Mouse (Mus musculus): Measurements from ENCODE around the gene Hoxa10. TPM values are rescaled to one million over a fixed set of nuclear protein-coding genes. Genes with fewer than 3 reads are reported as not detected.

Gene Hoxa10
- total RNA-seq, 2 experiments from 2014 or later, result 0.11 TPM; not detected in 1

DNA sequence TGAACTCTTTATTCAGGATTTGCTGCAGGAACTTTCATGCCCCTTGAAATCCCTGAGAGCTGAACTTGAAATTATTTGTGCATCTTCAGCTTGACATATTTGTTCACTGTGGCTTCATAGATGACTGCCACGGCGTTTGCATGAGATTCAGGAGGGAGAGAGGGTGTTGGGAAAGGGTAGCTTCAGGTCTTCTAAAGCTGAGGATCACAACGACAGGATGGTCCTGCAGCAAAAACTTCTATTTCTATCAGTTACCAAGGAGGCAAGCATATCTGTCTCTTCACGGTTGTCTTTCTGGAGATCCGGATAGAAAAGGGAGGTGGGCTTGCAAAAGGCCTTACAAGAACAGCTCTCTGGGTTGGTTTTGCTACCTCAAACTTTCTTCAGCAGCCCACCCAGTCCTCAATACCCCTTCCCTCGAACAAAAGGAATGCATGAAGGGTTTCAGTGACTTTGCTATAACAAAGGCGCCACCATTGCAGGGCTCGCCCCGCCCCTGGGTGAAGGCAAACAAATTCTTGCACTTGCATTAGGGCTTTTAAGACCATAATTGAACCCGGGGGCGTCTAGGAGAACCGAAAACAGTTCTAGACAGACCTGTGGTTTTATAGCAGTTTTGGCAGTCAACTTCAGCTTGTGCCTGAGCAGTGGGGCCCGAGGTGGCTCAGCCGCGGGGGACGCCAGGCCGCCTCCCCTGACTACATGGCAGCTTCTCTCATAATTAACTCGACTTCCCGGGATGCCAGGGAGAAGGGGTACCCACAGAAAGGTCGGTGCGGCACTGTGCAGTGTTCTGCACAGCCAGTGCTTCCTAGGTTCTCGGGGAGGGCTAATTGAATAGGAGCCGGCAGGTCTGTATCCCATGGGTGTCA, 7.3 kb upstream of the Hoxa10 start:
- no peak for ATAC-seq (ENCODE audit: poor library complexity, severe bottlenecking)

DNA sequence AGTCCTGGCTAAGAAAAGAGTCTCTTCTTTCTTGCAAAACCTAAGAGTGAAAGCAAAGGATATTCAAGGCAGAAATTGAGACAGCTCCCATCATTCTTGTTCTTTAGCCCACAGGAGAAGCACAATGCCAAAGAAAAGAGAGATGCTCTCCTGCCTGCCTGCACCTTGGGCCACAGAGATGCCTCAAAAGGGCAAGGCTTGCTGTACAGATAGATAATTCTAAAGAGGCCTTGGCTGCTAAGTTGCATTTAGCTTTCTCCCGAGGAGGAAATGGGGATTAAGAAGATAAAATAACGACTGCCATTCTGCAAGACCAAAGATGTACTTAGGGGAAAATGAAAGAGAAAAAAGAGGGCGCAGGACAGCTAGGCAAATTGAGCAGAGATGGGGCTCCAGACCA, 6.3 kb upstream of the Hoxa10 start:
- ATAC-seq (ENCODE audit: poor library complexity, severe bottlenecking), result no peak

DNA sequence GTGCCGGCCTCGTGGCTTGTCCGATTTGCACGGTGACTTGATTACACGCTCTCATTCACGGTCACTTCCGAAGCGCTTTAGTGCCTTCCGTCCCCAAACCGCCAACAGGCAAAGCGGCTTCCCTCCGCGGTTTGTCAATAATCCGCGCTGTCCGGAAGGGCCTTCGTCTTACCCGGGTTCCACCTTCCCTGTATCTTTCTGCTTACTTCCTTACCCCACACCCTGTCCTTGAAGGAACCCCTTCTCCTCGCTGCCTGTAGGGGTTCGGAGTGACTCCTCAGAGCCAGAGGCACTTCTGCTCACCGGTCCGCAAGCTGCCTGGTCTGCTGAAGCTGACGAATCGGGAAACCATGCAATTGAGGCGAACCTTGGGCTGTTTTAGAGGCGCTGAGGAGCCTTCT, 5.7 kb upstream of the Hoxa10 start:
- ATAC-seq (ENCODE audit: poor library complexity, severe bottlenecking), result peak; percentile 44

DNA sequence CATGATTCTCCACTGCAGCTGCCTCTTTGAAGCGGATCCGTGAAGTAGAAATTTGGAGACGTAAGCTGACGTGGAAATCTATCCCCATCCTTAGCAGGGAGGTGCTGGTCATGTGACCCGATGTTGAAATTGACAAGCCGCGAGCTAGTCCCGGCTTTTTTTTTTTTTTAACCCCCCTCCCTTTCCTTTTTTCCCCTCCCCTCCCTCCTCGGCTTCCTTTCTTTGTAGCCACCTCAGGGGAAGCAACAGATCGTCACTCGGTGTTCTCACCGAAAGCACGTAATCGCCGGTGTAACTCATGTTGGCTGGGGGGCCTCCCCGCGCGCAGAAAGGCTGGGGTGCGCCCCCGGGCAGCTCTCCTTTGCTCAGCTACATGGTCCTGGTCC, 5.1 kb upstream of the Hoxa10 start, which contains the start of gene Hoxa11:
Gene Hoxa11 (minus strand): TSS at position 54 of the 386 bp plus-strand sequence.
- ATAC-seq (ENCODE audit: poor library complexity, severe bottlenecking), result no peak

DNA sequence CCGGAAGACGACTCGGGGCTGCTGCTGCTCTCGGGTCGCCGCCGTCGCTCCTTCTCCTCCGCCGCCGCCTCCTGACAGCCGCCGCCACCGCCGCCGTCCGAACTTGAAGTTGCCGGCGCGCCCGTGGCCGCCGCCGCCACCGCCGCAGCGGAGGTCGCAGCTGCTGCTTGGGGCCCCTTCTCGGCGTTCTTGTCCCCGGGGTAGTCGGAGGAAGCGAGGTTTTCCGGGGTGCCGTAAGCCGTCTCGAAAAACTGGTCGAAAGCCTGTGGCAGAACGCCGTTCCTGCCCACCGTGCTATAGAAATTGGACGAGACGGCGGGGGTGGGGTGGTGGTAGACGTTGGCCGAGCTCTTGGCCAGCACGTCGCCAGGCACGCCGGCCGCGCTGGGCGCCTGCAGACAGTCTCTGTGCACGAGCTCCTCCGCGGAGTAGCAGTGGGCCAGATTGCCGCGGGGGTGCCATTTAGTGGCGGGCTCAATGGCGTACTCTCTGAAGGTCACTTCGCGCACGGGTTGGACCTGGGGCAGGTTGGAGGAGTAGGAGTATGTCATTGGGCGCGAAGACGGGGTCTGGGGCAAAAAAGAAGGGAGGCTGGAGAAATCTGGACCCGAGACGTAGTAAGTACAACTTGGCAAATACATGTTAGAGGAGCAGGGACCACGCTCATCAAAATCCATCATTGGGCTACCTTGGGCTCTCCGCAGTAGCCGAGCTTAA, 4.5 kb upstream of the Hoxa10 start:
- no peak for ATAC-seq (ENCODE audit: poor library complexity, severe bottlenecking)

DNA sequence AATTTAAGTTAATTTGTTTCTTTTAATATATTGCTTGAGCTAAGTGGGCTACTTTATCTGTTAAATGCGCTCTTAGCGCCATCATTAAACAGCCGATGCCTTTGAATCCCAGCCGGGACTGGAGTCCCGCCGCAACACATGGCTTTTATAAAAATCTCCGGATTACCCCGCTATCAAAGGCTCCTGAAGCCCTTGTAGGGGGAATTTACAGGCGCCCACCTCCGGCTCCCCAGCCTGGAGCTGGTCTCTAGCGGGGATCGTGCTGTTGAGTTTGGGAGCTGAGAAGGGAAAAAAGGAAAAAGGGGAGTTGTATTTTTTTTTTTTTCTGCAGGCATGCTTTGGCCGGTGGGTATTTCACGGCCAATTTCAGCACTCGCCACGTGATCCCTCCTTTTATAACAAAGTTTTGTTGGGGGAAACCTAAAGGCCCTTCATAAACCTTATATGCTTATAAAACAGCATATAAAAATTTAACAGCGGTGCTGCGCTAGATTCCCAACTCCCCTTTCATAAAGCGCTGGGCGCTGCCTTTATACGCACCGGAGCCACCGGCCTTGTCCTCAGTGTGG, 3.9 kb upstream of the Hoxa10 start:
- no peak for ATAC-seq (ENCODE audit: poor library complexity, severe bottlenecking)

DNA sequence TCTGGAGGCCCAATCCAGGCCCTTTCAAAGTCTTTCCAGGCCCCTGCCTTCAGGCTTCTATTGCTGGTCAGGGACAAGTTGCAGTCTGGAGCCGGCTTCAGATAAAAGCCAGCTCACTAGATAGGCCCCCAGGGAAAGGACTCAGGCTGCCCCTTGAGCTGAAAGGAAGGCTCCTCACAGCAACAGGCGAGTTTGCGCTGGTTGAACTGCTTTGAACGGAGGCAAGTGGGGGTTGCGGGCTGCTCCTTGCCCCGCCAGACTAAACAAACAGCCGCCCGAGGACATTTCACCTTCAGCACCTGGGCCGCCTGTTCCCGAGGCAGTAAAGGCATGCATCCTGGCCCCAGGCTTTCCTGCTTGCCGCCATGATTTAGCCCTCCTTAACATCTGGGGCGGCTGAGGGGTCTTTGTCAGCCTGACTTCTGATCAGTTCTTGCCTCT, 3.0 kb upstream of the Hoxa10 start:
- ATAC-seq (ENCODE audit: poor library complexity, severe bottlenecking), result no peak

DNA sequence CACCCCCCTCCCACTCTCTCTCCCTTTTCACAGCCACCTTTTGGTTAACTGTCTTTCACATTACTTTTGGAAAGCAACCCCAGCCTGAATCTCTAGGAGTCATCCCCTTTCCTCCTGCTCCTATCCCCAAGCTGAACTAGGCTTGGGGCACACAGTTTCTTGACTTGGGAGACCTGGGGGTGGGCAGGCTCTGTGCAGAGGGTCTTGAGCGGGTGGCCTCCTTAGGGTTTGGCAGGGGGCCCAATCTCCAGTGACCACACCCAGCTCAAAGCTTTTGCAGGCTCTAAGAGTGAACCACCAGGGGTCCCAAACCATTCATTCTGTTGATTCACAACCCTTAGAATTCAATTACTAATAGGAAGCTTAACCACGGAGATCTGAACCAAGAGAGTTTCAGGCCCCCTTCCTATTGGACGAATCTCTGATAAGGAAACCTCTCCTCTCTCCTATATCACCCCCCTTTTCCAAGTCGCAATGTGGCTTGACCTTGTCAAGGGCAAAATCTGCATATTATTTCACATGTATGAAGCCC, 2.2 kb upstream of the Hoxa10 start:
- no peak for ATAC-seq (ENCODE audit: poor library complexity, severe bottlenecking)

DNA sequence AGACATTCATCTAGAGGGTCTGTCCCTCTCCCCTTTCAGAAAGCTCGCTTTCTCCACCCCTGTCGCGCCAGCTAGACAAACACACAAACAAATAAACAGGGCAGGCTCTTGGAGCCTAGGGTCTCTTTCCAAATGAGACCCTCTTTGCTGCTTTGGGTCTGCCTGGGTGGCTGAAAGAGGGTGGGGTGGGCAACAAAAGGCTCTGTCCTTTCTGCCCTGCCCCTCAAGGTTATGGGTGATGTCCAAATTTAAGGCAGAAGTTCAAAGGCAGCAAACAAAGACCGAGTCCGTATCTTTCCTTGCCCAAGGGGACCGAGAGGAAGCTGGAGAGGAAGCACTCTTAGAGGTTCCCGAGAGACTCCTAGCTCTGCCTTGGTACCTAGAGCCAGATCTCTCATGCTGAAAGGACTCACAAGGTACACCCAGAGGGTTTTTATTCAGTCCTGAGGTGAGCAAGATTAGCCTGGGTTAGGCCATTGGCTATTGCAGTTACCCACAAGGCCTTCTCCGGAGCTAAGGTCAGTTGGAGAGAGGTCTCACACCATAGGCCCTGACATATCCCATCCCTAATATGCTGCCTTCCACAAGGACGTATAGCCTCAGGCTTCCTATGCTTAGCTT, 457 bp upstream of the Hoxa10 start:
- no peak for ATAC-seq (ENCODE audit: poor library complexity, severe bottlenecking)

DNA sequence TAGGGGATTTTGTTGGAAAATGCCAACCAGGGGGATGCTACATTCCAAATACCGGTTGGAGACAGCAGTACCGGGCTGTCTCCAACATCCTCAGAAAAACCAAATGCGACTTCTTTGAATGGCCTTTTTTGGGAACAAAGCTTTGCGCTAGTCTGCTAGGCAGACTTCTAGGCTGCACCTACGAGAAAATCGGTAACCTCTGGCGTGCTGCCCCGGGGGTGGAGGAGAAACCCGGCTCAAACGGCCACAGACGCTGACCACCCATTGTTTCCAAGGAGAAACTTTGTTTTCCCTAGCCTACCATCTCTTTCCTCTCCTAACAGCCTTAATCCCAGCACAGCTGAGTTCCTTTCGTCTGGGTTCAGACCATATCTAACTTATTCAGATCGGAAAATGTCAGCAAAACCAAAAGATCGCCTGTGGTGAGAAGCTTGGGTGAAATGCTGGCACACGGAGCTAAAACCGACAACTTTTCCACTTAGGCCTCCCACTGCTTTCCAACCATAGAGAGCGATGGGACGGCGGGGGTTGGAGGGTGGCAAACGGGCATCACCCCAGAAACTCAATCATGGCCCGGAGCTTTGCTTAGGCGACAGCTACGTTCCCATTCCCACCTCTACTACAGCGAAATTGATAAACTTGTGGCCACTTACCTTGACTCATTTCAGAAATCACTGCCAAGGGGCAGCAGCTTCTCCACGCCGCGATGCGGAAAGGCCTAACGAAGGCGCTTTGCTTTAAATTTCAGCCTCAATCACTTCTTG, 847 bp downstream of the Hoxa10 start:
- ATAC-seq (ENCODE audit: poor library complexity, severe bottlenecking), result no peak

DNA sequence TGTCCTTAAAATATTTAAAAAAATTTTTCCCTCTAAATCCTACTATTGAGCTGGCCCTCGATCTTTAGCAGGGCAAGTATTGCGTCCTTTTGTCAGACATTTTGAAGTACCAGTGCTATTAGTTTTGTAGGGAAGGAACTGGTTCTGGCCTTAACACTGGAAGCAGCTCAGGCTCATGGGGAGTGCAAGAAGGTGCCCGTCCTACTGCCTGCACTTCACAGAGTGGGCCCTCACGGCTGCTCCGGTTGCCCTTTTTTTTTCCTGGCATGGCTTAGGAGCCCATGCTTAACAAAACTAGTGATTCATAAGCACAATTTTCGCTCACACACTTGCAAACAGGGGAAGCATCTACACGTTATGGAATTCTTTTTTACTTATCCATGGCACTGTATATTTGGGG, 1.7 kb downstream of the Hoxa10 start:
- ATAC-seq (ENCODE audit: poor library complexity, severe bottlenecking), result no peak

DNA sequence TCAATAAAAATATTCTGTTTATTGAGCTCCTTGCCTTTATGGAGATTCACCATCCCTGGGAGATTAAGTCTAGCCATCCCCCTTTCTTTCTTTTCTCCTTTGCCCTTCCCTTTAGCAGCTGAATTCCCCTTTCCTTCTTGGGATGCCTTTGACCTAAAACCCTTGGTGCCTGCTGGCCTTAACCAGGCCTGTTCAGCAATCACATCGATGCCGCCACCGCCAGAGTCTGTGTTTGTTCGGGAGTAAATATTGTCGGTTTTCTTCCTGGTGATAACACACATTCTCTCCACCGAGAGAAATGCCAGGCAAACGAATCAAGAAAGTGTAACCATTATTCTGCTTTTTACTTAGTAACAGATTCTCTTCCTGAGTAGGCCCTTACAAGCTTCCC, 2.5 kb downstream of the Hoxa10 start:
- no peak for ATAC-seq (ENCODE audit: poor library complexity, severe bottlenecking)

DNA sequence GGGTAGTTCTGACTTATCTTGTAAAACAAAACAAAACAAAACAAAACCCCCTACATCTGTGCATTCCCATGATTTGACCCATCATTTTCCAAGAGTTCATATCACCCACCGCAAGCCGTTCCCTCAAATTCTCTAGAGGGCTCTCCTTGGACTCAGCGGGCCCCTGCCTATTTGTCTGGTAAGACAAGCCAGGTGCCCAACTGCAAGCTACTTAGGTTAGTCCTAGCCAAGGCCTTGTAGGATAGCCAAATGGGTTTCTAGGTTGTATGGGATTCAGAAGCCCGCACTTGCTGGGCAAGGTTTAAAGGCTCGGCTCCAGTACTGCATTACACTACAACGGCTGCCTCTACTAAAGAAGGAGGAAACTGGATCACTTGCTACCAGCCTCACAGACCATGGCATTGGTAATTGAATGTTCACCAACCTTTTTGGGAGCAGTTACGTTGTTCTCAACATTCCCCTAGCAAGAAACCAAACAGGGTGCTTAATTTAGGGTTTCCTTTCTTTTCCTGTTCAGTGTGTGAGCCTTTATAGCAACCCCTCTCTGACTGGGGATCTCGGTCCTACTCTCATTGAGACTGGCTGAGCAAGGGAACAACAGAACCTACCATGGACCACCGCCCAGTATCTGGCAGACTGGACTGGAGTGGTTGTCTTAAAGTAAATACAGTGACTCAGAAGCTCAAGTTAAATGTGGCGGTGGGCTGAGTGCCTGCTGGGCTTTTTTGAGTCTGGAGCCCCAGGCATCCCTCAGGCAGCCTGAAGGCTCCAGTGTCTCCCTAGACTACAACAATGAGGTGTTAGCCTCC, 3.1 kb downstream of the Hoxa10 start:
- no peak for ATAC-seq (ENCODE audit: poor library complexity, severe bottlenecking)

DNA sequence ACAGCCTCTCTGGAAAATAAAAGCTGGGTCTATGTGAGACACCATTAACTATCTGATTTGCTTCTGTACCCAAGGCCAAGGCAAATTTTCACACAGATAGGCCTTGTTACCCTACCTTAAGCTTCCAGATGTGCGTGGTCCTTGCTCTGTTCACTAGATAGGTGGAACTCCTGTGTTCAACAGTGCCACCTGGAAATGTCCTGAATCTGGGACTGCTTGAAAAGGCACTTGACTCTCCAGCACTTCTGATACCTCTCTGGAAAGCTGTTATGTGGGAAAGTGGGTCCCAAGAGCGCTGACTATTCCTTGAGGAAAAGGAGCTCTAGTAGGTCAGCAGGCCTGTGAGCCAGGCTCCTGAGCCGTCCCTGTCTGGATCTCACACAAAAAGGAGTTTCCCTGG, 3.8 kb downstream of the Hoxa10 start:
- ATAC-seq (ENCODE audit: poor library complexity, severe bottlenecking), result no peak

DNA sequence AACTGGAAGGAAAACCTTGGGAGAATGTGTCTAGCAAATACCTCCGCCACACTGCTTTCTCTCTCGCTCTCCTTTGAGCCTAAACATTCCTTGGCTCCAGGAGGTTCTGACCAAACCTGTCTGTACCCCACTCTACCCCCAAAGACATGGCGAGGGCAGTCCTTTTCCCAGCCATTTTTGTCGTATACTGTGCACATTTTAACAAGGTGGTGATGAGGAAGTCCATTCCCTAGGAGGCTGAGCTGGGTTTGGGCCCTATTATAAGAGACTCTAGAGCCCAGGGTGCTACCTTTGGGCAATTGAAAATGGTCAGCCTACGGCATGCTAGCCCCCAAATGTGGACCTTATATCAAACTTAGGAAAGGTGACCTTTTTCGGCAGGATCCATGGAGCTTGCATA, 4.8 kb downstream of the Hoxa10 start:
- no peak for ATAC-seq (ENCODE audit: poor library complexity, severe bottlenecking)

DNA sequence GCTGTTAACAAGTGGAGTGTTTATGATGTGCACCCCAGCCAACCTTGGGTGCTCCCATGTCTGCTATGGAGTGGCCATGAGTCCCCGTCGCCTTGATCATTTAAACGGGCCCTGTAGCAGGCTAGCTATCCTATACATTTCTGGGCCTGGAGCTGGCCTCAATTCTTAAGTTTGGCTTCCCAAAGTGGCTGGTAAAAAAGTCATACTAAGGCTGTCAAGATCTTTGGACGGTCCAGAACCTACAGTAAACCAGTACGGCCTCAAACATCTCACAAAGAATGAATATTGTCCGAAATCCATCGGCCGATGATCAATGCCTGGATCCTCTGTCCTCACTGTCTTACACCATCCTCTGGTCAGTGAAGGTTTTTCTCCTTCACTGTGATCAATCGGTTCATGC, 5.4 kb downstream of the Hoxa10 start:
- ATAC-seq (ENCODE audit: poor library complexity, severe bottlenecking), result no peak

DNA sequence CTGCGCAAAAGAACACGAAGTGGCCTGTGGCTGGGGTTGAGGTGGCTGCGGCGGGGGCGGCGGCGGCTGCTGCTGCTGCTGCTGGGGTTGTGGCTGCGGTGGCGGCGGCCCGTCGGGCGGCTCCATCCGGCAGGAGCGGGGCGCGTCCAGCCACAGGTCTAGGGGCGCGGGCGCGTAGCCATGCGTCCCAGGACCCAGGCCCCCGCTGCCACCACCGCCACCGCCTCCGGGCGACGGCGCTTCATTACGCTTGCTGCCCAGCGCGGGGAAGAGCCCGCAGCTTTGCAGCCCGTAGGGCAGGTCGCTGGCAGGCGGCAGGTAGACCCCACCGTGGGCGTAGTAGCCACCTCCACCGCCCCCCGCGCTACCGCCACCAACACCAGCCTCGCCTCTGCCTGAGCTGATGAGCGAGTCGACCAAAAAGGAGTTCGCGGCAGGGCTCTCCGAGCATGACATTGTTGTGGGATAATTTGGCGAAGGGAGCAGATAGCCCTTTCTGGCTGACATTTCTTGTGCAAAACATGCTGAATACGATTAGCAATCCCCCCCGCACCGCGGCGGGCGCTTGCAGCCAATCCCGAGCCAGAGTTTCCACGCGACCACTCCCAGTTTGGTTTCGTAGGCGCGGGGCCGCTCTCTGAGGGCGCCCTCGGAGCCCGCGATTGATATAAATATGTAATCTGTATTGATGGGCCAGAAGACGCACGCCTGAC, 6.1 kb downstream of the Hoxa10 start:
- no peak for ATAC-seq (ENCODE audit: poor library complexity, severe bottlenecking)

DNA sequence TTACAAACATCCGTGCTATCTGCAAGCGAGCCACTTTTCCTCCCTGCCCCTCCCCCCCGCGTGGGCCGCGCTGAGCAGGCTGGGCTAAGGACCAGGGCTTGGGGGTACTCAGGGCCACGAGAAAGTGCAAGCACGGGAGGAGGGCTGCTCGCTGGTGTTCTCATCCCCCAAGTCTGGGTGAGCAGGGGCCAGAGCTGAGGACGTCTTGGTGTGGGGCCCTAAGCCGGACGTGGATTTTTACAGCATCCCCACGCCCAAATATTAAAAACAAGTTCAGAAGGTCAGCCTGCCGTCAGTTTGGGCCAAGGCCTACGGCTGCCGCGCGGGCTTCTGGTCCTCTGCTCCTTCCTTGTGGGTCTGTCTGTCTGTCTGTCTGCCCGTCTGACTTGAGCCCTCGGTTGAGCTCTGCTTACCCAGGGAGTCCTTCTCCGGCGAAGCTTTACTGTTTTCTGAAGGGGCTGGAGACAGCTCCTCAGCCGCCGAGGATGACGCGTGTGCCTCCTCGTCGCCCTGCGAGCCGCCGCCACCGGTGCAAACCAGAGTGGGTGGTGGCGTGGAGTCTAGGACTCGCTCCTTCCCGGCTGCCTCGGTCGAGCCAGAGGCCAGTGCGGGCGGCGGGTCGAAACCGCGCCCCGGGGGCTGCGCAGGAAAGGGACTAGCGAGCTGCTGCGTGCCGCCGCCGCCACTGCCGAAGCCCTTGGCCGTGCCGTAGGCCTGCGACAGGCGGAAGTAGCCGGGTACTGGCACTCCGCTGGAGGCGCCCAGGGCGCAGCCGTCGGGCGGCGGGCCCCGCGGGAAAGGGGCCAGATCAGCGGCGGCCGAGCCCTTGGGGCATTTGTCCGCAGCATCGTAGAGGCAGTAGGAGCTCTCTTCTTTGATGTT, 6.9 kb downstream of the Hoxa10 start:
- peak; percentile 39; the same call in 1 of the 2 replicates for ATAC-seq (ENCODE audit: poor library complexity, severe bottlenecking)

All from megakaryocyte, adult 5-6 weeks (primary cell).